Mouse (Mus musculus): ENCODE results near the gene Olfr147.
"Not testable (repeated sequence)": the region's sequence is repeated elsewhere in the genome, so short reads cannot be mapped to it uniquely, and the experiment has no call there.

Olfr147 gene

DNA sequence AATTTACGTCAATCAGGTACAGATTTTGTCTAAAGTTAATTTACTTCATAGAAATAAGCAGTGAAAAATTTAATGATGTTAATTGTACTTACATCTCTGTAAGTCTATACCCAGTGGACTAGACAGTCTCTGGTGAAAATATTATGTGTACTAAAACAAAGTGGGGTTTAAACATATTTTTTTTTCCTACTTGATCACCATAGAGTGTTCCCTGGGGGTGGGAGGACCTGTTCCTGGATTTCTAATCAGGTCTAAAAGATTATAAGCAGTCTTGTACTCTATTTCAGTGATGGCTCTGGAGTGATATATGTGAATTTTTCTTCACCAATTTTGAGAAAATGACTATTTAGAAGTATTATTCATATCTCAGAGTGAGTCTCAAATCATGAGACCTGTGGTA is at the start of gene Olfr147:
TSS of gene Olfr147 (plus strand) at position 301 of the 400 bp plus-strand sequence.
- ATAC-seq (ENCODE audit: insufficient number of reproducible peaks, low FRiP score, low TSS enrichment) = no peak

DNA sequence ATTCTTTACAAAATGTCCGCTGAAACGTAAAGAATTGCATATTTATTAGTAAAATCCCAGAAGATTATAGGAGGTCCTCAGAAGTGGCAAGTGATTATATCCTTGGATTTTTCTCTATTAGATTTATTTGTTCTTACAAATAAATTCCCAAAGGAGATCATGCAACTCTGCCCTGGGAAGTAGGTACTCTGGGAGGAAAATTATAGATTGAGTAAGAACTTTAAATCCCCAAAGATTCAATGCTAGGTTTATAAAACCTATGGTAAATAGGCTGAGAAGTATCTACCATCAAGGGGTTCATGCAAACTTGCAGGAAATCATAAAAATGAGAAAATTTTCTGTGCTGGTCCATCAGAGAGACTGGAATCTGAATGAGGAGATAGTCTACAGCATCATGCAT is 34.9 kb upstream of the Olfr147 start, which contains the start of gene Olfr250:
TSS of gene Olfr250 (plus strand) at position 301 of the 400 bp plus-strand sequence.
- no peak for ATAC-seq (ENCODE audit: insufficient number of reproducible peaks, low FRiP score, low TSS enrichment)

DNA sequence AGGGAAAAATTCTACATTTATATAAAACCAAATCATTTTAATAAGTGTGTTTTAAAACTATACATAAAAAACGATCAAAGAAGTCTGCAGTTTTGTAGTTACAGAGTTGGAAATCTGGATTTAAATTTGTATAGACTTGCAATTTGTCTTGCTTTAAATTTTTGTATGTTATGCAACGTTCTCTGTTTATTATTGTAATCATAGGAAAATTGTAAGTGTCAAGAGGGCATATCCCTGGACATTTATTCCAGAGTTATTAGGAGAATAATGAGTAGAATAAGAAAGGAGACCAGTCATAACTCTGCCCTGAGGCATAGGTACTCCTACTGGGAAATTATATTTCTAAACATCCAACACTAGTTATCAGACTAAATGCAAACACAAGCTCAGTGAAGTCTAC is 24.7 kb upstream of the Olfr147 start, which contains the start of gene Olfr251:
TSS of gene Olfr251 (plus strand) at position 301 of the 400 bp plus-strand sequence.
- ATAC-seq (ENCODE audit: insufficient number of reproducible peaks, low FRiP score, low TSS enrichment) = no peak

DNA sequence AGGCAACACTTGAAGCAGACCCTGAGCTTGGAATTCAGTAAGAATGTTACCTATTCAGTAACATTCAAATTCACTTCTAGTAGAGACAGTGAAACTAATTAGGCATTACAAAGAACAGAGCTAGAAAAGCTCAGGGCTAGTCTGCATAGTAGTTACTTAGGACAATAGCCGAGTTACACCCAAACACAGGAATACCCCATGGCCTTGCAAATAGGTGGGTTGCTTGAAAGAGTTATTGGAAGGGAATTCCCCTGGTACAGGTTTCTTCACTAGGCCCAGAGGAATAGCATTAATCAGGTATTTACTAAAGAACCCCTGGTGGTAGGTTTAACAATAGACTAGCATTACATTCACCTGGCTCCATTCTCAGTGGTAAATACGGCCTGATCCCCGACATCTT is 6.0 kb downstream of the Olfr147 start:
- ATAC-seq (ENCODE audit: insufficient number of reproducible peaks, low FRiP score, low TSS enrichment) = not testable (repeated sequence)

DNA sequence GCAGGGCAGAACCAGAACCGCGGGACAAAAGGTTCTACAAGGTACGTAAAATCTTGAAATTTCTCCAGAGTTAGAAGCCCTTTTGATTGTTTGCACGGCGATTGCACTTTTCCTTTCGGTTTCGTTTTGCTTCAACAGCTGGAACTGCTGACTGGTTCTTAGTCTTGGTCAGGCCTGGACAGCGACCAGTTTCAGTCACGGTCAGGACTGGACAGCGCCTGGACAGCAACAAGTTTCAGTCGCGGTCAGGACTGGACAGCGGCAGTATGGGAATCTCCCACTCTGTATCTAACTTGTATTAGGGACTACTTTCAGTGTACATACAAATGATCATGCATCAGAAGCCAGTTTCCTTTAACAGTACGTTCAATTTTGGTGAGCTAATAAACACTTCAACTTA is 12.0 kb downstream of the Olfr147 start:
- ATAC-seq (ENCODE audit: insufficient number of reproducible peaks, low FRiP score, low TSS enrichment) = not testable (repeated sequence)

DNA sequence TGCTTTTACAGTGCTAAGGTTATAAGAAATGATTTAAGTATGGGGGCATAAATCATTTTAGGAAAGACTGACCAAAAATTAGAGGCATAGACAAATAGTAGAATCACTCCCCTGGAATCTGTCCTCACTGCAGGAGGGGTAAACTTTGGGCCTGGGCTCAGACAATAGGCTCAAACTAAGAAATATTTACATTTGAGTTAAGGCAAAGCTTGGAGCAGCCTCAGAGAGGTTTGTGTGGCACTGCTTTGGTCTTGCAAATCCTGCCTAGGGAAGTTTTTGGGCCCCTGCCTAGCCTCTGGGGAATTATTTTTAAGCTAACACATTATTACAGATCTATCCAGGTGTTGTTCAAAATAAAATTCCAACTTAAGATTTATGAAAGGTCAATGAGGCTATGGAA is 22.3 kb downstream of the Olfr147 start:
- no peak for ATAC-seq (ENCODE audit: insufficient number of reproducible peaks, low FRiP score, low TSS enrichment)

DNA sequence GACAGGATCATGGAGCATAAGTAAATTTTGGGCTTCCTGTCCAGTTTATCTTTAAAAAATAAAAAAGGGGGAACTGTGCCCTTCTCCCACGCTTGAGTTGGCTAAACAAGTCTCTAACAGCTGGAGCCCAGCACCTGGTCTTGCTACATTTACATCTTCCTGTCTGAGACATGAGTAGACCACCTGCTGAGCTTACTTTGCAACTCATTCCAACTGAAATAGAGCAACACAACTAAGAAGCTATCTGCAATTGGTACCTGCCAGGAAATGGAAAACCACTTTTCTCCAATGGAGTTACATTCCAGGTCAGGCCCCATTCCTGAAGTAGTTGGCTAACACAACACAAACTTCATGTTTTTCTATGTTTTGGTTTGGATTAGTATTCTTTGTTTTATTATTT is 25.5 kb downstream of the Olfr147 start:
- ATAC-seq (ENCODE audit: insufficient number of reproducible peaks, low FRiP score, low TSS enrichment) = no peak

DNA sequence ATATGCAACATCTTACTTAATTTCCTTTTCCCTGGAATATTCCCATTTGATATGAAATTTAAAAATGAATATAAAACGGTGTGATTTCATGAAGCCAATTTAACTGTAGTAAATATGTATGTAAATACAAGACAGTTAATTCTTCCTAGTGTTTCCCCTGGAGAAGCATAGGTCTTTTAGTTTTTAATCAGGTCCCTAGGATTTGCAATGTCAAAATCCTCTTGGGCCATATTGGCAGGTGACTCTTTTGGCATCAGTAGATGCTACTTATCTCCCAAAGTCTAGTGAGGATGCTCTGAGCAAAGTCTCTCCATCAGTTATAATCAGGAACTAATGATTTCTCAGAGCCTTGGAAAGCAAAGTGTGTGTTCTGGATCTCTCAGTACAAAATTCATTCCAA is 27.7 kb downstream of the Olfr147 start, which contains the start of gene Olfr901:
TSS of gene Olfr901 (plus strand) at position 301 of the 400 bp plus-strand sequence.
- no peak for ATAC-seq (ENCODE audit: insufficient number of reproducible peaks, low FRiP score, low TSS enrichment)

DNA sequence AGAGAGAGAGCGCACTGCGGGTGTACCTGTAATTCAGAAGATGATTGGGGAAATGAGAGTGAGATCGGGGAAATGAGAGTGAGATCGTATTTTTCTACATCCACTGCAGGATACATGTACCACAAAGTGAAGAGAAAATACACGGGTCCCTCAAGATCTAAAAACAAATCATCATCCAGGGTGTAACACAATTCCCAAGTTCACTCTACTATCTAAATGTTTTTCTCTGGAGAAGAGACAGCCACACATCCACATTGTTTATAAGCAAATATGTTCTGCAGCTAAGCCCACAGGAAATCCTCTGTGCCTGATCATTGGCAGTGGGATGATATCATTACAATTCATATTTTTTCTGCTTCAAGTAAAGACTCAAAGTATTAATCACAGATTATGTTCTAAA is 45.9 kb downstream of the Olfr147 start, which contains the start of gene Olfr902:
TSS of gene Olfr902 (plus strand) at position 301 of the 400 bp plus-strand sequence.
- no peak for ATAC-seq (ENCODE audit: insufficient number of reproducible peaks, low FRiP score, low TSS enrichment)

All from cerebellum, adult (tissue).